Mouse (Mus musculus): ENCODE measurements around the gene Vps52. TPM values are rescaled to one million over a fixed set of nuclear protein-coding genes. Genes with fewer than 3 reads are reported as not detected.

Gene Vps52
- total RNA-seq (2021) = 57.4 and 70.0 TPM in 2 replicates
- long read RNA-seq, transcript Vps52-201 (20 exons, 3,383 nt) = major isoform, 62 of 94 reads
- long read RNA-seq, partial matches to known transcripts = 19 of 94 reads
- long read RNA-seq, other reads (novel, unspliced or antisense) = 13 of 94 reads

DNA sequence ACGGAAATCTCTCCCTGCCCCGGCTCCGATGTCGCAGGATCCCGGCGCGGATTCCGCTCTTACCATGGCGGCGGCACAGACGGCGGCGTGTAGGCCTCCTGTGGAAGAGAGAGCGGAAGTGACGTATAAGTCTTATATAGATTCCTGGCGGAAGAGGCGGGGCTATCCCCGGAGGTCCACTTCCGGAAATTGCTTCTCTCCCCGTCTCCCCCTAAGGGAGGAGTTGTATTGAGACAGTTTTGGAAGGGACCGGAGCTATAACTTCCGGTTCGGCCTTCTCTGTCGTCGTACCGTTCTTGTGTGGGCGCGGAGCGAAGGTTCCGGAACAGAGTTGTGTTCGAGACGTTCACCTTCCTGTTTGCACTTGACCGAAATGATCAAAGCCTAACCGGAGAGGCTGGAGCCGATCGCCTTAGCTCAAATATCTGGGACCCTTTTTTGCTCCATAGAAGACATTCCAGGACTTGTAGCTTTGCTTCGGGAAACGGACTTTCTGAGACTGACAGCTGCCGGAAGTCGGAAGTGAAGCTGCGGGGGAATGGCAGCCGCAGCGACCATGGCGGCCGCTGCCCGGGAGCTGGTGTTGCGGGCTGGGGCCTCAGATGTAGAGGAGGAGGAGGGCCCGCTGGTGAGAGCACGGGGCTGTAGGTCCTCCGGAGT is at the start of gene Vps52, which contains the start of gene Rps18:
Gene Vps52 (plus strand): TSS at position 258 of the 660 bp plus-strand sequence.
Gene Rps18 (minus strand): TSS at position 447 of the 660 bp plus-strand sequence.
- peak; percentile 83 for DNase-seq

DNA sequence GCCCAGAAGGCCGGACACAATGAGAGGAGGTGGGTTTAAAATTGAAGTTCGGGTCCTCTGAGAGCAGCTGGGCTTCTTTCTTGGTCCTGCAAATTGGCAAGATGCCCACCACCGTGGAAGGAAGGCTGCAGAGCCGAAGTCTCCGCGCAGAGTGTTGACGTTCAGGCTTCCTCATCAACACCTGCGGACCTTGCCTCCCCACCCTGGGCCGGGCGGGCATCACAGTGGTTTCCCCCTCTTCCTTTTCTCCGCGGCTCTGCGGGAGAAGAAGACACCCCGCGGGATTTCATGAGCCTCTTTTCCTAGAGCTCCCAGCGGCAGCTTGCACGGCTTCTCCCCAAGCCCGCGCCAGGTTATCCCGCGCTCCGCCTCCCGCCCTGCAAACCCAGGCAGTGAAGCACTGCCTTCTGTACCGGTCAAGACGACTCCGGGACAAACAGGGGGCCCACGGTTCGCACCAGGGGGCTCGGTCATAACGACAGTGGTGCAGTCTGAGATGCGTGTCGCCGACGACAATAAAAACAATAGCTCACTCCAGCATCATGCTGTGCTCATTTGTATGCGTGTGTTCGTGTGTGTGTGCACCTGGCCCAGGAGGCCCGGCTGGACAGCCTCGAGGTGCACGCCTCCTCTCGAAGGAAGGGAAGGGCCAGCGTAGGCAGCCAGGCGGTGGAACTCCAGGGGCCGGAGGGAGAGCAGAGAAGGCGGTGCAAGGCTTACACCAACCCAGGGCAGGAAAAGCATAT is 47.1 kb upstream of the Vps52 start:
- DNase-seq = peak; percentile 42

DNA sequence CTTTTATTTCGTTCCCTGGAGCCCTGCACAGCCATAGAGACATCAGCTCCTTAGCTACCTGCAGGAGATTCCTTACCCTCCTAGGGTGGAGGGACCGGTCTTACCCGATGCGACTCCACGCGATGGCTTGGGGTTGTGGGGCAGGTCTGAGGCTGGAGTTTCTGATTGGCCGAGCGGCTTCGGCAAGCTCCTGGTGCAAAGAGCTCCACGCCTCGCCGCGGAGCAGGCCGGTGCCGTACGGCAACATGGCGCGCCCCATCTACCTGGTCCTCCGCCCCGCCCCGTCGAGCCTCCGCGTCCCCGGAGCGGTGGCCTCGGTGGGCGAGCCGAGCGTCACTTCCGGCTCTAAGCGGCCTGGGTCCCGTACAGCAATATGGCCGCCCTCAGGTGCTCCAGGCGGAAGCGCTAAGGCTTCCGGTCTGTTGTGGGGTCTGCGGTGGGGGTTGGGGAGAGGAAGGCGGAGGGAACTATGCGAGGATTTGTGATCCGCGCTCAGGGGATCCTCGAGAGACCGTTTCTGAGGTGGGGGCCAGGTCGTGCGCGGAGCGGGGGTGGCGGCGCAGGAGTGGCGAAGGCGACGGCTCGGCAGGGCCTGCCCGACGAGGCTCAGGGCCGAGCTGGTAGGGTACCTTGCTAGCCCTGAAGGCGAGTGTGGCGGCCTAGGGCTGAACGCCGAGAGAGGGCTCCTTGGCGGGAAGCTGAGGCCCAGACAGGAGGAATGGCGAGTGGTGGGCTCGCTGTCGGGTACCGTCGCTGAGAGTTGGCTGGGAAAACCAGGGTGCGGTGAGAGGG is 46.3 kb upstream of the Vps52 start, which contains the start of gene Daxx:
Gene Daxx (plus strand): TSS at position 338 of the 792 bp plus-strand sequence.
- peak; percentile 100 for DNase-seq

DNA sequence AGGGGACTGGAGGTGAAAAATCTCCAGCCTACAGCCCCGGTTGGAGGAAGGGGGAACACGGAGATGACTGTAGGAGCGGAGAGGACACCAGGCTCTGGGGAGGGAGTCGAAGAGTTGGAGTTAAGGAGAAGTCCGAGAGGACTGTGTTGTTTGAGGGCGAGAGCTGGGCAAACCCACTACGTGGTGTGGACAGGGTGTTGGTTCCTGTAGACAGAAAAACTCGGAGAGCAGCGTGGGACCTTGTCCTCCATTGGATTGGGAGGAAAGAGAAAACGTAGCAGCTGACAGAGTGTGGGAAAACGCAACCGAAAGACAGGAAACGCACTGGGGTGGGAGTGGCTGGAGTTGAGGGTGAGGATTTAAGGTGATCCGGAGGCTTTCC is 45.8 kb upstream of the Vps52 start:
- DNase-seq = peak; percentile 49

DNA sequence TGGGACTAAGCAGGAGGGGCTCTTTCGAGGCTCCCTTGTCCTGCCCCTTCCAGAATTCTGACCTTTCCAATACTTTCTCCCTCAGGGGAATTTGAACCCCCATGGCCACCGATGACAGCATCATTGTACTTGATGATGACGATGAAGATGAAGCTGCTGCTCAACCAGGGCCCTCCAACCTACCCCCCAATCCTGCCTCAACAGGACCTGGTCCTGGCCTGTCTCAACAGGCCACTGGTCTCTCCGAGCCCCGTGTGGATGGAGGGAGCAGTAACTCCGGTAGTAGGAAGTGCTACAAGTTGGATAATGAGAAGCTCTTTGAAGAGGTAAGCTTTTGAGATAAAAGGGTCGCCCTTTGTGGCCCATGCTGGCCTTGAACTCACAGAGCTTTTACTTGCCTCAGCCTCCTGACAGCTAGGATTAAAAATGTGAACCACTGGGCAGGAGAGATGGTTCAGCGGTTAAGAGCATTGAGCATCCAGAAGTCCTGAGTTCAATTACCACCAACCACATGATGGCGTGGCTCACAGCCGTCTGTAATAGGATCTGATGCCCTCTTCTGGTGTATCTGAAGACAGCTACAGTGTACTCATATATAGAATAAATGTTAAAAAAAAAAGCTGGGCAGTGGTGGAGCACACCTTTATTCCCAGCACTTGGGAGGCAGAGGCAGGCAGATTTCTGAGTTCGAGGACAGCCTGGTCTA is 45.1 kb upstream of the Vps52 start:
- no peak for DNase-seq

GRCm38 (mm10) chr17:33911052-33911812 is 44.4 kb upstream of the Vps52 start:
- no peak for DNase-seq

GRCm38 (mm10) chr17:33911813-33912414 is 43.7 kb upstream of the Vps52 start:
- no peak for DNase-seq

- no peak for DNase-seq
These were observed 42.3 kb upstream of the Vps52 start for GRCm38 (mm10) chr17:33913264-33913663.

DNA sequence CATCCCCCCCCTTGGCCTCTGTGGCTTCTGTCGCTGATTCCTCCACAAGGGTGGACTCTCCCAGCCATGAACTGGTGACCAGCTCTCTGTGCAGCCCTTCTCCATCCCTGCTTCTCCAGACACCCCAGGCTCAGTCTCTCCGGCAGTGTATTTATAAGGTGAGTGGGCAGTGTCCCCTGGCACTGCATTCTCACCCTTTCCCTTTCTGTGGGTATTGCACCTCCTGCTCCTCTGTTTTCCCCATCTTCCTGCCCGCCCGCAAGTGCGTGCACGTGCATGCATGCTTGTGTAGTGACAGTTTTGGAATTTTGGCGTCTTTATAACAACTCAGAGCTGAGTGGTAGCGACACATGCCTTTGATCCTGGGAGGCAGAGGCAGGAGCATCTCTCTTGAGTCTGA is 41.7 kb upstream of the Vps52 start:
- DNase-seq = no peak

- DNase-seq = no peak
These were observed 40.6 kb upstream of the Vps52 start for GRCm38 (mm10) chr17:33914969-33915391.

- peak; percentile 94 for DNase-seq
These were observed 39.9 kb upstream of the Vps52 start, which contains the start of the genes Tapbp and Zbtb22 for GRCm38 (mm10) chr17:33915671-33916250. TSS of gene Tapbp (plus strand) at chr17:33915899. TSS of gene Zbtb22 (plus strand) at chr17:33915904.

DNA sequence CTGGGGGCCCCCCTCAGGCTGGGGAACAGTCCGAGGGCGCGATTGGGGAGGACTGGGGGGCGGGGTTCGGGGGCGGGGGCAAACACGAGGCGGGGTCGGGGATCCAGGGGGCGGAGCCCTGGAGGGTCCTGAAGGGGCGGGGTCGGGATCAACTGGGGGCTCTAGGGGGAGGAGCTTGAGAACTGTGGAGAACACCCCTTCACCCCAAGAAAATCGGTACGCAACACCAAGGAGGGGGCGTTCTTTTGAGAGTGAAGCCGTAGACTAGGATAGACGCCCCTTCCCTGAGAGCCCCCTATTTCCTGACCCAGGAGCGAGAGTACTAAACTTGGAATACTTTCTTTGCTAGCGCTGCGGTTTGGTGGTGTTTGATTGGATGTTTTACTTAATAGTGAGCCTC is 39.3 kb upstream of the Vps52 start:
- no peak for DNase-seq

DNA sequence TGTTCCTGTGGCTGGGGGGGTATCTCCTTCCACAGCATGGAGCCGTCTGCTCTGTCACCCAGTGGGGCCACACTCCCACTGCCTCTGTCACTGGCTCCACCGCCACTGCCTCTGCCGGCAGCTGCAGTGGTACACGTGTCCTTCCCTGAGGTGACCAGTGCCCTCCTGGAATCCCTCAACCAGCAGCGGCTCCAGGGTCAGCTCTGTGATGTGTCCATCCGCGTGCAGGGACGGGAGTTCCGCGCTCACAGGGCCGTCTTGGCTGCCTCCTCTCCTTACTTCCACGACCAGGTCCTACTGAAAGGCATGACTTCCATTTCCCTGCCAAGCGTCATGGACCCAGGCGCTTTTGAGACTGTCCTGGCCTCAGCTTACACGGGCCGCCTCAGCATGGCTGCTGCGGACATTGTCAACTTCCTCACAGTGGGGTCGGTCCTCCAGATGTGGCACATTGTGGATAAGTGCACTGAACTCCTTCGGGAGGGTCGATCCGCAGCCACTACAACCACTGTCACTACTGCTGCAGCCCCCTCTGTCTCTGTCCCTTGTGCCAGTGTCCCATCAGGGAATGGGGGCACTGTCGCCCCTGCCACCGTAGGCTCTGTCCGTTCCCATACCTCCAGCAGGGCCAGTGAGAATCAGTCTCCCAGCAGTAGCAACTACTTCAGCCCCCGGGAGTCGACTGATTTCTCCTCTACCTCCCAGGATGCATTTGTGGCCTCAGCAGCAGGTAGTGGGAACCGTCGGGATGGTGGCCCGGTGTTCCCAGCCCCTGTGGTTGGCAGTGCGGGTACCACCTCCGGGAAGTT is 38.6 kb upstream of the Vps52 start:
- no peak for DNase-seq

- DNase-seq = no peak
These were observed 37.8 kb upstream of the Vps52 start for GRCm38 (mm10) chr17:33917656-33918292.

DNA sequence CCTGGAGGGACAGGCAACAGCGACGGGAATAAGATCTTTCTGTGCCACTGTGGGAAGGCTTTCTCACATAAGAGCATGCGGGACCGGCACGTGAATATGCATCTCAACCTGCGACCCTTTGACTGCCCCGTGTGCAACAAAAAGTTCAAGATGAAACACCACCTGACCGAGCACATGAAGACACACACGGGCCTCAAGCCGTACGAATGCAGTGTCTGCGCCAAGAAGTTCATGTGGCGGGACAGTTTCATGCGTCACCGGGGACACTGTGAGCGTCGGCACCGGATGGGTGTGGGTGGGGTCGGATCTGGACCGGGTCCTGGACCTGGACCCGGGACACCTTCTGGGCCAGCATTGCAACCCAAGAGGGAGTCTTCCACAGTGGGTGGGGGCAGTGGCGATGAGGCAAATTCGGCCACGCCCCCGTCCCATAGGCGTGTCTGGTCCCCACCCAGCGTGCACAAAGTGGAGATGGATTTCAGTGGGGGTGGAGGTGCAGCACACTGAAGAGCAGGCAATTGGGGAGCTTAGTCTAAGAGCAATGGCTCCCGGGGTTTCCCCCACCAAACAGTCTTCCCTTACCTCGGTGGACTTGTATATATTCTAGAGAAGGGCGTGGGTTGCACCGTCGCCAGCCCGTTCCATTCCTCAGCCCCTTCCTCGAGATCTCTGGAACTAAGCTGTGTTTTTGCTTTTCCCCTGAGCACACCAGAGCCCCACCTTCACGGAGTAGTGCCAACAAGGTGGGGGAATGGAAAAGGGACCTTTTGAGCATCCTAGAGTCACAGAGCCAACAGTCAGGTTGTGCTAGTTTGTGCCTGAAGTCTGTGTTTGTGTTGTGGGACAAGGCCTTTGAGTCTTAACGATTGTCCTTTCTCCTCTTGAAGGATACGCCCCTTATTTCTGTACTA is 37.1 kb upstream of the Vps52 start:
- no peak for DNase-seq

GRCm38 (mm10) chr17:33919351-33920281 is 36.0 kb upstream of the Vps52 start:
- peak; percentile 88 for DNase-seq
